Mouse (Mus musculus): ENCODE results near the gene Hcrt. TPM values are rescaled to one million over a fixed set of nuclear protein-coding genes. Genes with fewer than 3 reads are reported as not detected.

The Hcrt gene
- polyA plus RNA-seq, 1 experiment from 2014 or later = 0.42 TPM

GRCm38 (mm10) chr11:100747114-100747513 lies 15.6 kb downstream of the Hcrt start:
- no peak overlapping the region for H3K4me2 ChIP-seq
- no peak overlapping the region for H3K27ac ChIP-seq
- H3K4me1 ChIP-seq (replicated peaks) = peaks cover under 1% of the 10 kb centered on the region; the same call in 1 of the 2 replicates
- no peak for ATAC-seq (ENCODE audit: low FRiP score)
- no peaks in the 10 kb centered on the region for H3K9me3 ChIP-seq
- H3K36me3 ChIP-seq = peaks cover 75% of the 10 kb centered on the region
- peaks cover 16% of the 10 kb centered on the region for H3K27me3 ChIP-seq
- 73% methylated on average over 5 of the region's 5 CpGs for WGBS
- H3K4me3 ChIP-seq = no peak overlapping the region
- H3K9ac ChIP-seq = no peak overlapping the region

- Histone ChIP-seq H3K9ac (no peak overlapping the region), H3K4me2 (no peak overlapping the region), H3K36me3 (peaks cover 75% of the 10 kb centered on the region), H3K27ac (no peak overlapping the region), H3K27me3 (peaks cover 16% of the 10 kb centered on the region), H3K4me1 (replicated peaks) (no peaks in the 10 kb centered on the region; the same call in 1 of the 2 replicates), H3K9me3 (no peaks in the 10 kb centered on the region), H3K4me3 (no peak overlapping the region)
- ATAC-seq (ENCODE audit: low FRiP score) = no peak
- WGBS = 73% methylated on average over 10 of the region's 10 CpGs
These were observed 16.2 kb downstream of the Hcrt start for GRCm38 (mm10) chr11:100746546-100746945.

GRCm38 (mm10) chr11:100745085-100745484 lies 17.6 kb downstream of the Hcrt start:
- WGBS = 12% methylated on average over 6 of the region's 6 CpGs
- no peak overlapping the region for H3K4me3 ChIP-seq
- H3K36me3 ChIP-seq = peaks cover 65% of the 10 kb centered on the region
- H3K27ac ChIP-seq = no peak overlapping the region
- no peaks in the 10 kb centered on the region; the same call in 1 of the 2 replicates for H3K4me1 ChIP-seq (replicated peaks)
- H3K27me3 ChIP-seq = peaks cover 17% of the 10 kb centered on the region
- no peak overlapping the region for H3K9ac ChIP-seq
- no peaks in the 10 kb centered on the region for H3K9me3 ChIP-seq
- ATAC-seq (ENCODE audit: low FRiP score) = 0 out of 2 replicates have a peak, but pooled peaks have one; percentile 55
- no peak overlapping the region for H3K4me2 ChIP-seq

- H3K36me3 ChIP-seq = peaks cover 39% of the 10 kb centered on the region
- ATAC-seq (ENCODE audit: low FRiP score) = no peak
- no peak overlapping the region for H3K27ac ChIP-seq
- 78% methylated on average over 6 of the region's 6 CpGs for WGBS
- H3K4me2 ChIP-seq = no peak overlapping the region
- H3K9me3 ChIP-seq = no peaks in the 10 kb centered on the region
- no peak overlapping the region for H3K9ac ChIP-seq
- no peak overlapping the region for H3K4me3 ChIP-seq
- H3K27me3 ChIP-seq = peaks cover 4% of the 10 kb centered on the region; the same call in 1 of the 2 replicates
- peaks cover 17% of the 10 kb centered on the region for H3K4me1 ChIP-seq (replicated peaks)
These were observed 21.4 kb downstream of the Hcrt start for GRCm38 (mm10) chr11:100741348-100741747.

- H3K36me3 ChIP-seq = peaks cover 23% of the 10 kb centered on the region
- no peaks in the 10 kb centered on the region for H3K9me3 ChIP-seq
- H3K4me3 ChIP-seq = peak overlapping the region; percentile 79
- 23% methylated on average over 5 of the region's 5 CpGs for WGBS
- H3K4me1 ChIP-seq (replicated peaks) = peaks cover 26% of the 10 kb centered on the region
- H3K27me3 ChIP-seq = peaks cover 4% of the 10 kb centered on the region; the same call in 1 of the 2 replicates
- peak overlapping the region; percentile 77 for H3K4me2 ChIP-seq
- no peak for ATAC-seq (ENCODE audit: low FRiP score)
- H3K27ac ChIP-seq = peak overlapping the region; percentile 80
- peak overlapping the region; percentile 74 for H3K9ac ChIP-seq
These were observed 24.0 kb downstream of the Hcrt start for GRCm38 (mm10) chr11:100738749-100739148.

- Histone ChIP-seq H3K4me3 (peak within 1 kb of the TSS; percentile 79), H3K27me3 (peaks cover 4% of the 10 kb centered on the region; the same call in 1 of the 2 replicates), H3K4me1 (replicated peaks) (peaks cover 26% of the 10 kb centered on the region), H3K9me3 (no peaks in the 10 kb centered on the region), H3K36me3 (peaks cover 23% of the 10 kb centered on the region), H3K27ac (peak within 1 kb of the TSS; percentile 80), H3K9ac (peak within 1 kb of the TSS; percentile 97), H3K4me2 (peak within 1 kb of the TSS; percentile 77)
- under 1% methylated on average over 39 of the region's 39 CpGs for WGBS
- peak; percentile 99 for ATAC-seq (ENCODE audit: low FRiP score)
These were observed 24.6 kb downstream of the Hcrt start, which contains the start of gene Rab5c for GRCm38 (mm10) chr11:100738066-100738604. Gene Rab5c (minus strand): TSS chr11:100738215.

- peak overlapping the region; percentile 97 for H3K9ac ChIP-seq
- WGBS = 4% methylated on average over 13 of the region's 13 CpGs
- H3K27me3 ChIP-seq = peaks cover 4% of the 10 kb centered on the region; the same call in 1 of the 2 replicates
- no peak overlapping the region for H3K27ac ChIP-seq
- no peaks in the 10 kb centered on the region for H3K9me3 ChIP-seq
- peak overlapping the region; percentile 79 for H3K4me3 ChIP-seq
- ATAC-seq (ENCODE audit: low FRiP score) = no peak
- H3K36me3 ChIP-seq = peaks cover 24% of the 10 kb centered on the region
- peaks cover 26% of the 10 kb centered on the region for H3K4me1 ChIP-seq (replicated peaks)
- peak overlapping the region; percentile 77 for H3K4me2 ChIP-seq
These were observed 25.5 kb downstream of the Hcrt start for GRCm38 (mm10) chr11:100737105-100737733.

- peaks cover 26% of the 10 kb centered on the region for H3K4me1 ChIP-seq (replicated peaks)
- peak overlapping the region; percentile 79 for H3K4me3 ChIP-seq
- no peaks in the 10 kb centered on the region for H3K9me3 ChIP-seq
- H3K27ac ChIP-seq = no peak overlapping the region
- peak overlapping the region; percentile 77 for H3K4me2 ChIP-seq
- 84% methylated on average over 4 of the region's 4 CpGs for WGBS
- H3K9ac ChIP-seq = peak overlapping the region; percentile 97
- peaks cover 26% of the 10 kb centered on the region for H3K36me3 ChIP-seq
- H3K27me3 ChIP-seq = peaks cover 4% of the 10 kb centered on the region; the same call in 1 of the 2 replicates
- ATAC-seq (ENCODE audit: low FRiP score) = no peak
These were observed 26.0 kb downstream of the Hcrt start for GRCm38 (mm10) chr11:100736746-100737080.

GRCm38 (mm10) chr11:100735954-100736745 lies 26.6 kb downstream of the Hcrt start:
- ATAC-seq (ENCODE audit: low FRiP score) = no peak
- H3K9me3 ChIP-seq = no peaks in the 10 kb centered on the region
- no peak overlapping the region for H3K27ac ChIP-seq
- H3K4me1 ChIP-seq (replicated peaks) = peaks cover 26% of the 10 kb centered on the region
- H3K4me2 ChIP-seq = peak overlapping the region; percentile 77
- H3K4me3 ChIP-seq = 0 out of 2 replicates have a peak overlapping the region, but pooled peaks have one; percentile 79
- 86% methylated on average over 14 of the region's 14 CpGs for WGBS
- H3K36me3 ChIP-seq = peaks cover 21% of the 10 kb centered on the region
- H3K27me3 ChIP-seq = no peaks in the 10 kb centered on the region; the same call in 1 of the 2 replicates
- H3K9ac ChIP-seq = peak overlapping the region; percentile 31; the same call in 1 of the 2 replicates

- H3K27ac ChIP-seq = no peak overlapping the region
- no peaks in the 10 kb centered on the region for H3K27me3 ChIP-seq
- no peaks in the 10 kb centered on the region for H3K9me3 ChIP-seq
- ATAC-seq (ENCODE audit: low FRiP score) = no peak
- H3K36me3 ChIP-seq = peaks cover 20% of the 10 kb centered on the region
- H3K4me1 ChIP-seq (replicated peaks) = peaks cover 26% of the 10 kb centered on the region
- H3K4me3 ChIP-seq = no peak overlapping the region
- H3K9ac ChIP-seq = no peak overlapping the region
- WGBS = 89% methylated on average over 9 of the region's 9 CpGs
- peak overlapping the region; percentile 15; the same call in 1 of the 2 replicates for H3K4me2 ChIP-seq
These were observed 27.4 kb downstream of the Hcrt start for GRCm38 (mm10) chr11:100735134-100735865.

GRCm38 (mm10) chr11:100730477-100731205 lies 32.1 kb downstream of the Hcrt start:
- no peaks in the 10 kb centered on the region for H3K9me3 ChIP-seq
- 89% methylated on average over 6 of the region's 6 CpGs for WGBS
- H3K4me3 ChIP-seq = no peak overlapping the region
- H3K9ac ChIP-seq = no peak overlapping the region
- peaks cover 32% of the 10 kb centered on the region for H3K36me3 ChIP-seq
- H3K4me1 ChIP-seq (replicated peaks) = peaks cover 2% of the 10 kb centered on the region
- no peak overlapping the region for H3K4me2 ChIP-seq
- ATAC-seq (ENCODE audit: low FRiP score) = no peak
- no peak overlapping the region for H3K27ac ChIP-seq
- no peaks in the 10 kb centered on the region for H3K27me3 ChIP-seq

Measured in hindbrain, embryonic 13.5 days (tissue).